Mouse (Mus musculus) limb, embryonic 14.5 days (tissue): ENCODE results near the gene Gm3629. TPM values are rescaled to one million over a fixed set of nuclear protein-coding genes. Genes with fewer than 3 reads are reported as not detected.
"Not testable (repeated sequence)": the region's sequence is repeated elsewhere in the genome, so short reads cannot be mapped to it uniquely, and the experiment has no call there.

Source experiments
- ATAC-seq: fragments of 200-750 bp; cut with Nextera tagmentation; 2 replicates; pipeline ENCODE4 v1.8.0; 2017; ENCODE audit warnings: low read depth, moderate number of reproducible peaks, moderate TSS enrichment; ENCODE audit not compliant: low FRiP score
- DNase-seq: peaks from one replicate; pipeline ENCODE4 v3.0.0-alpha.2; 2015; ENCODE audit warnings: low spot score
- H3K27ac ChIP-seq: fragments of 300-500 bp; sonication (generic); replicated peaks from 2 replicates; pipeline ENCODE4 v1.5.1; 2014; ENCODE audit warnings: low read depth, mild to moderate bottlenecking, low read length, moderate library complexity, mixed read lengths
- H3K27me3 ChIP-seq: fragments of 300-500 bp; sonication (generic); 2 replicates; pipeline ENCODE4 v1.6.1; 2014; ENCODE audit warnings: low read length, mixed read lengths; ENCODE audit not compliant: control insufficient read depth, insufficient read depth
- H3K36me3 ChIP-seq: fragments of 300-500 bp; sonication (generic); 2 replicates; pipeline ENCODE4 v1.6.1; 2014; ENCODE audit warnings: mild to moderate bottlenecking, low read length, moderate library complexity, mixed read lengths; ENCODE audit not compliant: control insufficient read depth, insufficient read depth
- H3K4me1 ChIP-seq: fragments of 300-500 bp; sonication (generic); 2 replicates; pipeline ENCODE4 v1.6.1; 2014; ENCODE audit warnings: antibody characterized with exemption, low read length, mixed read lengths; ENCODE audit not compliant: control insufficient read depth, insufficient read depth
- H3K4me2 ChIP-seq: fragments of 300-500 bp; sonication (generic); replicated peaks from 2 replicates; pipeline ENCODE4 v1.6.1; 2014; ENCODE audit warnings: low read depth, mild to moderate bottlenecking, low read length, moderate library complexity; ENCODE audit not compliant: severe bottlenecking
- H3K4me3 ChIP-seq: fragments of 300-500 bp; sonication (generic); replicated peaks from 2 replicates; pipeline ENCODE4 v1.5.1; 2014; ENCODE audit warnings: low read length
- H3K9ac ChIP-seq: fragments of 300-500 bp; sonication (generic); 2 replicates; pipeline ENCODE4 v1.6.1; 2014; ENCODE audit warnings: mild to moderate bottlenecking, low read depth, low read length, moderate library complexity; ENCODE audit not compliant: severe bottlenecking
- H3K9me3 ChIP-seq: fragments of 300-500 bp; sonication (generic); 2 replicates; pipeline ENCODE4 v1.6.1; 2016; ENCODE audit warnings: low read length; ENCODE audit not compliant: control insufficient read depth
- WGBS: fragments of 180-500 bp; shearing (Covaris S2); extraction: QIAGEN DNeasy Blood & Tissue Kit; methylation state at CpG from one replicate; pipeline ENCODE4 v1.1.7; 2014; 5-methylcytosine and 5-hydroxymethylcytosine counted together
- polyA plus RNA-seq, 2 experiments: library from polyadenylated mRNA; depleted of rRNA in 1 of 2; stranded (reverse) in 1 of 2; unstranded in 1 of 2; fragments of >200 nt; fragmentation: Nextera tagmentation in 1 of 2; extraction: Ambion mirVana in 1 of 2; gene quantifications; 2 replicates each; pipeline versions ENCODE4 v1.2.1 to v1.2.3; 2012 to 2014

The Gm3629 gene
- polyA plus RNA-seq (2012; rRNA removed) (0.15 and 0.44 TPM in 2 replicates), polyA plus RNA-seq (2014; fragmentation: Nextera tagmentation; extraction: Ambion mirVana) (0.32 TPM in 1 of 2 replicates, not detected in the other)

GRCm38 (mm10) chr14:6590513-6590912 lies at the start of gene Gm3629:
Gene Gm3629 (minus strand): TSS chr14:6590613.
- ATAC-seq, H3K27me3 ChIP-seq, H3K36me3 ChIP-seq, H3K4me2 ChIP-seq, H3K9ac ChIP-seq, H3K4me1 ChIP-seq, H3K4me3 ChIP-seq, H3K27ac ChIP-seq, DNase-seq, H3K9me3 ChIP-seq: not testable (repeated sequence)
- 22% methylated on average over 1 of the region's 2 CpGs for WGBS

DNA sequence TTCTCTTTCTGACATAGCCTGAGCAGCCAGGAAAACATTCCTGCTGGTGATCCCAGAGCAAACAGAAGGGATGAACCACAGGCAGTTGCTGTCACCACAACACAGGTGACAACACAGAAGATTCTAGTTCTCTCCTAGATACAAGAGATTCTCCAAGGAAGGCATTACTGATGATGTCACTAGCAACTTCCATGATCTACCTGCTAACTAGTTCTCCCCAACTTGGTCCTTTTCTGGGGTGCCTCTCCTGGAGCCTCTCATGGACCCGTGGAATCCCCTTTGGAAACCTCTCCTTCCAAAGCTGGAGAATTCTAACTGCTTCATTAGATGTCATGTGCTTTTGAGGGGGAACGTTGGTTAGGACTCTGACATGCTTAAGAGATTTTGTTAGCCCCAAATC lies 31.9 kb upstream of the Gm3629 start, which contains the start of gene Gm3460:
Gene Gm3460, minus strand, starts transcription at position 101 of the 400 bp plus-strand sequence.
- not testable (repeated sequence) for H3K27me3 ChIP-seq, H3K4me3 ChIP-seq, H3K9me3 ChIP-seq, H3K27ac ChIP-seq, H3K4me1 ChIP-seq, H3K36me3 ChIP-seq, H3K4me2 ChIP-seq, ATAC-seq, DNase-seq, H3K9ac ChIP-seq
- WGBS, result 60% methylated on average over 1 of the region's 2 CpGs

DNA sequence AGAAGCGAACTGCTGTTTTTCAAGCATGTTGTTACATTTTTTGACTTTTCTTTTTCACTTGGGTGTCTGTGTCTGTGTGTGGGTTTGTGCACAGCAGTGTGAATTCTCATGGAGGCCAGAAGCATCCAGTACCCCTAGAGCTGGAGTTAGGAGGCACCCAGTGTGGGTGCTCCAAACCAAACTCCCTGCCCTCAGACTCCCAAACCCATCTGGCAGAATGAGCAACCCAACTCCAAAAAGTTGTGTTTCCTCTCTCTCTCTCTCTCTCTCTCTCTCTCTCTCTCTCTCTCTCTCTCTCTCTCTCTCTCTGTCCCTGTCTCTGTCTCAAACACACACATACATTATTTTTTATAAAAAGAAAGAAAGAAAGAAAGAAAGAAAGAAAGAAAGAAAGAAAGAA lies 16.0 kb upstream of the Gm3629 start:
- not testable (repeated sequence) for H3K9ac ChIP-seq, H3K4me3 ChIP-seq, DNase-seq, H3K27me3 ChIP-seq, H3K4me2 ChIP-seq, H3K9me3 ChIP-seq, H3K27ac ChIP-seq, ATAC-seq, H3K4me1 ChIP-seq, H3K36me3 ChIP-seq
- WGBS, result no CpG with 5 or more reads among the region's 1 CpGs

GRCm38 (mm10) chr14:6605004-6605403 lies 14.6 kb upstream of the Gm3629 start:
- not testable (repeated sequence) for H3K36me3 ChIP-seq, ATAC-seq, H3K4me1 ChIP-seq, H3K27ac ChIP-seq, H3K27me3 ChIP-seq, H3K9me3 ChIP-seq
- peak; percentile 2 for DNase-seq
- WGBS, result 2% methylated on average over 7 of the region's 20 CpGs
- peak overlapping the region; percentile 31 for H3K4me3 ChIP-seq
- peak overlapping the region; percentile 48; the same call in 1 of the 2 replicates for H3K9ac ChIP-seq
- peak overlapping the region; percentile 49 for H3K4me2 ChIP-seq

GRCm38 (mm10) chr14:6604551-6604950 lies 14.1 kb upstream of the Gm3629 start:
- not testable (repeated sequence) for H3K27me3 ChIP-seq, H3K27ac ChIP-seq, H3K4me1 ChIP-seq, H3K36me3 ChIP-seq, DNase-seq, H3K9me3 ChIP-seq, ATAC-seq
- WGBS, result 11% methylated on average over 13 of the region's 20 CpGs
- Histone ChIP-seq H3K4me2 (peak overlapping the region; percentile 49), H3K9ac (peak overlapping the region; percentile 48; the same call in 1 of the 2 replicates), H3K4me3 (peak overlapping the region; percentile 31)

- not testable (repeated sequence) for H3K9me3 ChIP-seq, H3K4me3 ChIP-seq, H3K36me3 ChIP-seq, H3K4me2 ChIP-seq, ATAC-seq, DNase-seq, H3K27me3 ChIP-seq, H3K9ac ChIP-seq, H3K4me1 ChIP-seq, H3K27ac ChIP-seq
- WGBS, result no CpG with 5 or more reads among the region's 2 CpGs
Observed at GRCm38 (mm10) chr14:6537190-6537589, 53.2 kb downstream of the Gm3629 start, which contains the start of gene Gm8356. Gene Gm8356 (minus strand): TSS chr14:6537290.

Other genes starting within 250 kb of the Gm3629 start
- gene Gm3618, start 246.9 kb downstream of the Gm3629 start, polyA plus RNA-seq (2012; rRNA removed), result not detected in 2 replicates
- not detected in 2 replicates for gene Gm3618, start 246.9 kb downstream of the Gm3629 start, polyA plus RNA-seq (2014; fragmentation: Nextera tagmentation; extraction: Ambion mirVana)
- gene Gm16440, start 200.3 kb downstream of the Gm3629 start, polyA plus RNA-seq (2012; rRNA removed), result not detected in 2 replicates
- not detected in 2 replicates for gene Gm16440, start 200.3 kb downstream of the Gm3629 start, polyA plus RNA-seq (2014; fragmentation: Nextera tagmentation; extraction: Ambion mirVana)
- gene Gm3591, start 178.1 kb downstream of the Gm3629 start, polyA plus RNA-seq (2012; rRNA removed), result 1.4 and 1.6 TPM in 2 replicates
- gene Gm3591, start 178.1 kb downstream of the Gm3629 start, polyA plus RNA-seq (2014; fragmentation: Nextera tagmentation; extraction: Ambion mirVana), result 0.80 and 0.99 TPM in 2 replicates
- gene Gm3594, start 146.0 kb downstream of the Gm3629 start, polyA plus RNA-seq (2012; rRNA removed), result not detected in 2 replicates
- gene Gm3594, start 146.0 kb downstream of the Gm3629 start, polyA plus RNA-seq (2014; fragmentation: Nextera tagmentation; extraction: Ambion mirVana), result not detected in 2 replicates
- gene Gm8356, start 53.3 kb downstream of the Gm3629 start, polyA plus RNA-seq (2012; rRNA removed), result not detected in 2 replicates
- gene Gm8356, start 53.3 kb downstream of the Gm3629 start, polyA plus RNA-seq (2014; fragmentation: Nextera tagmentation; extraction: Ambion mirVana), result not detected in 2 replicates
- not detected in 2 replicates for gene Gm3460, start 31.8 kb upstream of the Gm3629 start, polyA plus RNA-seq (2012; rRNA removed)
- gene Gm3460, start 31.8 kb upstream of the Gm3629 start, polyA plus RNA-seq (2014; fragmentation: Nextera tagmentation; extraction: Ambion mirVana), result not detected in 2 replicates
- not detected in 2 replicates for gene Gm10251, start 93.6 kb upstream of the Gm3629 start, polyA plus RNA-seq (2012; rRNA removed)
- not detected in 2 replicates for gene Gm10251, start 93.6 kb upstream of the Gm3629 start, polyA plus RNA-seq (2014; fragmentation: Nextera tagmentation; extraction: Ambion mirVana)
- 0.06 TPM in 1 of 2 replicates, not detected in the other for gene Gm8050, start 129.6 kb upstream of the Gm3629 start, polyA plus RNA-seq (2012; rRNA removed)
- not detected in 2 replicates for gene Gm8050, start 129.6 kb upstream of the Gm3629 start, polyA plus RNA-seq (2014; fragmentation: Nextera tagmentation; extraction: Ambion mirVana)
- gene Gm3636, start 151.7 kb upstream of the Gm3629 start, polyA plus RNA-seq (2012; rRNA removed), result 11.1 and 13.4 TPM in 2 replicates
- 4.3 and 4.6 TPM in 2 replicates for gene Gm3636, start 151.7 kb upstream of the Gm3629 start, polyA plus RNA-seq (2014; fragmentation: Nextera tagmentation; extraction: Ambion mirVana)
- not detected in 2 replicates for gene Gm8362, start 183.8 kb upstream of the Gm3629 start, polyA plus RNA-seq (2012; rRNA removed)
- gene Gm8362, start 183.8 kb upstream of the Gm3629 start, polyA plus RNA-seq (2014; fragmentation: Nextera tagmentation; extraction: Ambion mirVana), result not detected in 2 replicates
- gene Gm3642, start 249.7 kb upstream of the Gm3629 start, polyA plus RNA-seq (2012; rRNA removed), result not detected in 2 replicates
- not detected in 2 replicates for gene Gm3642, start 249.7 kb upstream of the Gm3629 start, polyA plus RNA-seq (2014; fragmentation: Nextera tagmentation; extraction: Ambion mirVana)